Mouse (Mus musculus): Measurements from ENCODE around the gene Armc7.

DNA sequence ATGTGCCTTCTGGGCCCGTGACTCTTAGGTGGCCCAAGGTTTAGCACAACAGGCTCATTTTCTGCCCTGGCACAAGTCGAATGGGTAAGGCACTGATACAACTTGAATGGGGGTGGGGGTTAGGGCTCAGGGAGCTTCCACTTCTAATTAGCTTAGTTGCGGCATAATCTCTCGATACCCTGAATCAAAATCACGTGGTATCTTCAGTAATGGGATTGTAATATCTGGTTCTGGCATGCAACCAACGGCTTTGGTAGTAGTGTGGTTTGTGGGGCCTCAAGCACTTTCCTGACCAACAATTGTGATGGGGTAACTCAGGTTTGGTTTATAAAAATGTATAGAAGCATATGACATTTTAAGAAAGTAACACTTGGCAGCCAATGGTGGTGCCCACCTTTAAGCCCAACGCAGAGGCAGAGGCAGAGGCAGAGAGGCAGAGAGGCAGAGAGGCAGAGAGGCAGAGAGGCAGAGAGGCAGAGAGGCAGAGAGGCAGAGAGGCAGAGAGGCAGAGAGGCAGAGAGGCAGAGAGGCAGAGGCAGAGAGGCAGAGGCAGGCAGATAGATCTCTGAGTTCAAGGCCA is 23.1 kb upstream of the Armc7 start:
- TF ChIP-seq CTCF (IDR thresholded peaks at IDR 0.05; ENCODE audit: low read depth), result no peak
- TF ChIP-seq EP300 (IDR thresholded peaks at IDR 0.05; ENCODE audit: low read depth), result no peak

Data from heart, postnatal 0 days (tissue).